Comparison of ENCODE assay signal across 21 mouse cellular contexts in the genomic region with DNA sequence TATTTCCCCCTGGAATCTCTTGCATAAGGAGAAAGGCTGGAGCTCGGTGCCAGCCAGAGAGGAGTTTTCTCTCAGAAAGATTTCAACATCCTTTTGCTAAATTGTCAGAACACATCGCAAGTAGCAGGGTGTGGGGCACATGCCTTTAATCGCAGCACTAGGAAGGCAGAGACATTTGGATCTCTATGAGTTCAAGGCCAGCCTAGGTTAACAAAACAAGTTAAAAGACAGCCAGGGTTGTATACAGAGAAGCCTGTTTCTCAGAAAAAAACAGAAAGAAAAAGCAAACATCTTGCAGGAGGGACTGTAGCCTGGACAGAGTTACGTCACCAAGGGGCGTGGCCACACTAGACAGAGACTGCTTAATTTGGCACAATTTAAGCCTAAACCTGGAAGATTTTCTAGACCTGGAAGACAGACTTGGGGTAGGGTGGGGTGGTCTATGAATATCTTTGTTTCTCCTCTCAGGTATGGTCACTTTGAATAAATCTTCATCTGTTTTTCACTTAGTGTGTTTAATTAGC. TPM values are rescaled to one million over a fixed set of nuclear protein-coding genes. Genes with fewer than 3 reads are reported as not detected.
A peak's percentile ranks its signal among the peaks of the same experiment; 100 is the strongest.
DNase-seq lines count a peak whose midpoint lies in the region; ATAC-seq and TF ChIP-seq lines count a peak whose summit lies in the region.
"Had no signal": no experiment of that assay in that cellular context is flagged by ENCODE, and none has a peak within 500 bp of the region (broad histone marks: within the 10 kb centered on the region; RNA-seq: fewer than 3 reads in every experiment).

No protein-coding gene starts in this region.

- H3K27me3 ChIP-seq in lung, postnatal 0 days (replicated peaks; ENCODE audit: insufficient read depth, low read length) = no peaks in the 10 kb centered on the region
- H3K27me3 ChIP-seq in kidney, adult 2 months (replicated peaks; ENCODE audit: control insufficient read depth, insufficient read depth, low read length) = no peaks in the 10 kb centered on the region
- no peaks in the 10 kb centered on the region for H3K27me3 ChIP-seq in neural tube, embryonic 15.5 days (replicated peaks)
- H3K27me3 ChIP-seq: limb, embryonic 13.5 days; neural tube, embryonic 12.5 days had no signal

- H3K4me3 ChIP-seq in lung, postnatal 0 days (ENCODE audit: low read depth, low read length) = no peak overlapping the region
- peak overlapping the region; percentile 14; the same call in 1 of the 2 replicates for H3K4me3 ChIP-seq in bone marrow macrophage, adult 2 months (ENCODE audit: insufficient read depth, low read length)
- H3K4me3 ChIP-seq in kidney, adult 2 months (ENCODE audit: insufficient read depth, low read depth, low read length) = no peak overlapping the region
- H3K4me3 ChIP-seq in neural tube, embryonic 15.5 days (replicated peaks) = no peak overlapping the region
- H3K4me3 ChIP-seq: forebrain, embryonic 10.5 days; heart, adult 2 months; limb, embryonic 13.5 days; neural tube, embryonic 12.5 days had no signal

- no peaks in the 10 kb centered on the region for H3K4me1 ChIP-seq in lung, postnatal 0 days (ENCODE audit: insufficient read depth, low read depth, low read length)
- H3K4me1 ChIP-seq in bone marrow macrophage, adult 2 months (ENCODE audit: control insufficient read depth, insufficient read depth, low read length) = peaks cover 63% of the 10 kb centered on the region
- peaks cover 14% of the 10 kb centered on the region for H3K4me1 ChIP-seq in kidney, adult 2 months (ENCODE audit: control insufficient read depth, insufficient read depth, low read length)
- H3K4me1 ChIP-seq in neural tube, embryonic 15.5 days = no peaks in the 10 kb centered on the region
- H3K4me1 ChIP-seq: neural tube, embryonic 12.5 days had no signal

- TF ChIP-seq EP300 in lung, postnatal 0 days (IDR thresholded peaks at IDR 0.05) = no peak

- TF ChIP-seq POLR2A in bone marrow macrophage, adult 2 months (IDR thresholded peaks at IDR 0.05; ENCODE audit: borderline replicate concordance, low read depth, low read length) = no peak
- TF ChIP-seq POLR2A in kidney, adult 2 months (IDR thresholded peaks at IDR 0.05; ENCODE audit: low read depth, low read length) = no peak

- DNase-seq in adrenal gland, adult 2 months = peak; percentile 55
- no peak for DNase-seq in adrenal gland, adult 18-20 months (ENCODE audit: low spot score in 2 of 2)
- DNase-seq in lung, postnatal 0 days (ENCODE audit: low spot score) = peak; percentile 22
- DNase-seq in lung, postnatal 4 days = no peak
- DNase-seq in kidney, postnatal 25 days = no peak
- DNase-seq in kidney, adult 2 months = no peak
- DNase-seq: adrenal gland, adult 8-10 months; cerebellum, adult 2 months; gastrocnemius, postnatal 25 days; heart, adult 2 months; heart, postnatal 36 days; kidney, adult 11 months; thymus, postnatal 36 days had no signal

- 48% methylated on average over 5 of the region's 5 CpGs for WGBS in lung, postnatal 0 days
- WGBS in kidney, adult 2 months = 67% methylated on average over 5 of the region's 5 CpGs
- WGBS in neural tube, embryonic 15.5 days = 89% methylated on average over 5 of the region's 5 CpGs

- ATAC-seq in lung, postnatal 0 days = no peak
- ATAC-seq in neural tube, embryonic 15.5 days (ENCODE audit: low FRiP score) = no peak

- no peak for TF ChIP-seq CTCF in lung, postnatal 0 days (IDR thresholded peaks at IDR 0.05)
- TF ChIP-seq CTCF in bone marrow macrophage, adult 2 months (IDR thresholded peaks at IDR 0.05; ENCODE audit: low read depth, low read length) = no peak
- no peak for TF ChIP-seq CTCF in kidney, adult 2 months (conservative IDR thresholded peaks at IDR 0.05; ENCODE audit: insufficient read depth, insufficient read length, low read depth, low read length)

- no peak overlapping the region for H3K9ac ChIP-seq in lung, postnatal 0 days (replicated peaks; ENCODE audit: low read depth)
- no peak overlapping the region for H3K9ac ChIP-seq in neural tube, embryonic 15.5 days (replicated peaks)
- H3K9ac ChIP-seq: hindbrain, embryonic 14.5 days; limb, embryonic 13.5 days; neural tube, embryonic 12.5 days had no signal

- no peaks in the 10 kb centered on the region for H3K36me3 ChIP-seq in lung, postnatal 0 days (ENCODE audit: insufficient read depth, low read length)
- H3K36me3 ChIP-seq in kidney, adult 2 months (ENCODE audit: control insufficient read depth, insufficient read depth, low read length) = no peaks in the 10 kb centered on the region
- peaks cover 3% of the 10 kb centered on the region; the same call in 1 of the 2 replicates for H3K36me3 ChIP-seq in neural tube, embryonic 15.5 days
- H3K36me3 ChIP-seq: forebrain, embryonic 10.5 days; limb, embryonic 13.5 days; neural tube, embryonic 12.5 days had no signal

- H3K4me2 ChIP-seq in lung, postnatal 0 days (replicated peaks; ENCODE audit: low read depth, low read length) = no peak overlapping the region
- H3K4me2 ChIP-seq in neural tube, embryonic 15.5 days = no peak overlapping the region
- H3K4me2 ChIP-seq: hindbrain, embryonic 14.5 days; limb, embryonic 13.5 days; midbrain, embryonic 11.5 days; neural tube, embryonic 12.5 days had no signal

- no peak overlapping the region for H3K27ac ChIP-seq in lung, postnatal 0 days (ENCODE audit: low read length)
- H3K27ac ChIP-seq in bone marrow macrophage, adult 2 months (ENCODE audit: insufficient read depth, low read depth, low read length) = no peak overlapping the region
- H3K27ac ChIP-seq in kidney, adult 2 months (ENCODE audit: insufficient read depth, low read depth, low read length) = no peak overlapping the region
- no peak overlapping the region for H3K27ac ChIP-seq in neural tube, embryonic 15.5 days (replicated peaks)
- H3K27ac ChIP-seq: forebrain, embryonic 10.5 days; heart, adult 2 months; hindbrain, embryonic 14.5 days; kidney, postnatal 0 days; limb, embryonic 13.5 days; neural tube, embryonic 12.5 days had no signal

- no peaks in the 10 kb centered on the region for H3K9me3 ChIP-seq in lung, postnatal 0 days (ENCODE audit: low read length)
- H3K9me3 ChIP-seq in neural tube, embryonic 15.5 days (replicated peaks) = no peaks in the 10 kb centered on the region
- H3K9me3 ChIP-seq: forebrain, embryonic 10.5 days; limb, embryonic 13.5 days; neural tube, embryonic 12.5 days had no signal

RNA-seq across cellular contexts. Expression of a gene that starts 9.0 kb away (rescaled TPM):
- 10 to 100 TPM; 73.0 to 83.9 TPM for total RNA-seq in adrenal gland, adult 2 months (2021)
- 32.6 and 33.0 TPM in 2 replicates for polyA plus RNA-seq in adrenal gland, adult 2 months (2012; rRNA removed)
- total RNA-seq in adrenal gland, adult 18-20 months (2021) = 100 to 1,000 TPM in 1 of 2 experiments, 10 to 100 TPM in 1; 96.3 to 122 TPM
- 23.1 and 24.8 TPM in 2 replicates for polyA plus RNA-seq in lung, postnatal 0 days (2015; fragmentation: Nextera tagmentation; extraction: Ambion mirVana)
- polyA plus RNA-seq in bone marrow macrophage, adult 2 months (2012; ENCODE audit: insufficient read depth, insufficient read length, missing spikeins) = 35.8 and 49.3 TPM in 2 replicates
- 69.4 and 74.6 TPM in 2 replicates for polyA plus RNA-seq in kidney, adult 2 months (2012; rRNA removed)
- polyA plus RNA-seq in neural tube, embryonic 15.5 days (2015; fragmentation: Nextera tagmentation; extraction: Ambion mirVana) = 441 and 554 TPM in 2 replicates

Comparison
In these comparisons a context has a peak if more than half of its experiments do, and no peak if none do; other contexts are left out.
1. DNase-seq: peak in adrenal gland, adult 2 months (single experiment) and lung, postnatal 0 days (single experiment); none in adrenal gland, adult 18-20 months (0 of 2), lung, postnatal 4 days (0 of 2), kidney, postnatal 25 days (0 of 2) and kidney, adult 2 months (single experiment).